Mouse (Mus musculus) monocyte, adult 5-6 weeks (primary cell): ENCODE data around the gene Hdac9. TPM values are rescaled to one million over a fixed set of nuclear protein-coding genes. Genes with fewer than 3 reads are reported as not detected.

ENCODE experiments used
- ATAC-seq: fragments of 153-309, 156-312 bp; replicated peaks from 2 replicates; pipeline ENCODE4 v1.8.0; 2017; ENCODE audit warnings: mild to moderate bottlenecking; ENCODE audit not compliant: low TSS enrichment, insufficient number of reproducible peaks, severe bottlenecking, poor library complexity, low FRiP score
- total RNA-seq: library from RNA; stranded (forward); fragments of 200-1000, 200-491, 200-594 nt; gene quantifications from 3 replicates; pipeline ENCODE4 v1.2.3, GENCODE M21; 2017

Hdac9 gene
- total RNA-seq, 1 experiment from 2014 or later = 8.8 TPM

DNA sequence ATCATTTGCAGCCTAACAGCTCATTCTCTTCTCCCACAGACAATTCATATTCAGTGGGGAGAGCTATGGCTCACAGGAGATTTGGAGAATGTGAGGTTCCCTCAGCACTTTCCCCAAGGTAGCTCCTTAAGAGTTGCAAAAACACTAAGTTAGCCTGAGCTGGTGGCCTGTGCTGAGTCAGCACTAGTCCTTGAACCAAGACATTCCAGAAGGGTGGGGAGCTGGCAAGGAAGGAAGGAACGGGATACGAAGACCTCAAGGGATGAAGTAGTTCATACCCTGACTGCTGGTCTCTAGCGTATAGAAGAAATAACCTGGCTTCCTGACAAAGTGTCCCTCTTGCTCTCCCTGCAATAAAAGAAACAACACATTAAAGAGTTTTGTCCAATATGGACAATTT lies 268.1 kb downstream of the Hdac9 start:
- no peak for ATAC-seq

DNA sequence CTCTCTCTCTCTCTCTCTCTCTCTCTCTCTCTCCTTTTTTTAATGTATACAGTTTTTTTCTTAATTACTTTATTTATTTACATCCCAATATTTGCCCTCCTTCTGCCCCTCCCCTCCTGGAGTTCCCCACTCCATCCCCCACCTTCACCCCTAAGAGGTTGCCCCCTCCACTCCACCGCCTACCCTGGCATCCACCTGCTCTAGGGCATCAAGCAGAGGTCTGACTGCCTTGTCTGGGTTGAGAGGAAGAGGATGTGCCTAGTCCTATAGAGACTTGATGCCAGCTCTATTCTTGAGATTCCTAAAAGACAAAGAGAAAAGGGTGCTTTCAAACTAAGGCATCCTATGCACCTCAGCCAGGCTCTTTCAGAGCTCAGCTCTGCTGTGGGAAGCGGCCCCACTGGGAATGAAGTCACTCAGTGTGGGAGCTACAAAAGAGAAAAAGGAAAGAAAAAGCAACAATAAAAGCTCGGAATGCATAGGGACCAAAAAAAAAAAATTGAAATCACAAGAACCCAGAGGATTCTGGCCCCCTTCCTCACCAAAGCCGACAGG lies 275.1 kb downstream of the Hdac9 start:
- ATAC-seq = no peak

DNA sequence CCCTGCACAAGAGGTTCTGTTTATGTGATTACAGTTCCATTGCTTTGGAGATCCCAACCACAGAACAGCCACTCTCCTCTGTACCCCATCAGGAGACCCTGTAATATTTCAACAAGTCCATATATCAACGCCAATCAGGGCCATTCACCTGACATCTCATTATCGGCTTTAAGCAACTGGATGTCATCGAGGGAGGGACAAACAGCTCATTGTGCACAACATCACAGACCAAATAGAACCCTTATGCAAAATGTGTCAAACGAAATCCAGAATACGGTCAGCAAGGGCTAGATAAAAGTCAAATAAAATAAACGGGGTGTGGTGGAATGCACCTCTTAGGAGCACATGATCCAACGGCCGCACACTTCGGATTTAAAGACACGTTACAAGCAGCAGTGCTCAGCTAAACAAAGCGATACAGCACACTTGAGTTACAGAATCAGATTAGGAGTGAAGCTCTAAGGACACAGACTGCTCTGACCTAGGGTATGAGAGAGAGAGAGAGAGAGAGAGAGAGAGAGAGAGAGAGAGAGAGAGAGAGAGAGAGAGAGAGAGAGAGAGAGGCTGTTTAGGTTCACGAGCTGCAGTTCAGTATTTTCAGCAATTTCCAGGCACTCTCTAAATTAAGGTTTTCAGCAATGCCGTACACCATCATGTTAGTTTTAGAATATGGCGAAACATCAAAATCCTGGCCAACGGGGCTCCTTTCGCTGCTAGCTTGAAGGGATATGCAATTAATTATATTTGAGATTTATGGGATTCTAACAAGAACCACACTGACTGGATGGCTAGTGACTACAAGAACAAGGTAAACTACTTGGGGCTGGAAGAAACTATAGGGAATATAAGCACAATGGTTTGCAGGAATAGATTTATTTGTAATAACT lies 279.4 kb downstream of the Hdac9 start:
- no peak for ATAC-seq

DNA sequence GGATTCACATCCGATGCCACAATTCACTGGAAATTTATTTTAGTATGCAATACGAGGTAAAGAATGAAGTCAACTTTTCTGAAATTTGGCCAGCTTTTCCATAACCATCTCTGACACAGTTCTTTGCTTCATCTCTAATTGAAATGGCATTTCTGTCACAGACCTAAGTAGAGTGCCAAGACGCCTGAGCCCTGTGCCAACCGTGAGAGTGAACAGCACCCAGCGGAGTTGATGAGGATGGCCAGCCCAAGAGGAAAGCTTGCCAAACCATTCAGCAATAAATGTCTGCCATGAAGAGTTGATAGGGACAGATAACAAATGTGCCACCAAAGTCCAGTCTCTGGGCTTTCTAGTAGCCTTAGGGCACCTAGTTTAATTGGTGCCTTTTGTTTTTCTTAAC lies 297.8 kb downstream of the Hdac9 start:
- no peak for ATAC-seq

DNA sequence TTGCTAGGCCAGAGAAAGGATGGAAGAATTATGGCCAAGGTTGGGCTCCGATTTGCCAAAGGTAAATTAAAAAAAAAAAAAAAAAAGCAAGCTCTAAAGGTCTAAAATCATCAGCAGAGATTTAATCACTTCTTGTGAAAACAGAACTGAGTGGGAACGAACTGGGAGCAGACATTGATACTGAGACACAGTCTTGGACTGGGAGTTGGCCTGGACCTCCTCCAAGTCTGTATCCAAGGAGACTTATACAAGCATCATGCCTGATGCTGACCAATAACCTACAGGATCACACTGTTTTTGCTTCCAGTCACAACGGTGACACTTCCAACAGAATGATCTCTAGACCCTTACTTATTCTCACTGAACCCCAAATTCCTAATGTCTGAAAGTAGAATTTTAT lies 298.6 kb downstream of the Hdac9 start:
- ATAC-seq = no peak

DNA sequence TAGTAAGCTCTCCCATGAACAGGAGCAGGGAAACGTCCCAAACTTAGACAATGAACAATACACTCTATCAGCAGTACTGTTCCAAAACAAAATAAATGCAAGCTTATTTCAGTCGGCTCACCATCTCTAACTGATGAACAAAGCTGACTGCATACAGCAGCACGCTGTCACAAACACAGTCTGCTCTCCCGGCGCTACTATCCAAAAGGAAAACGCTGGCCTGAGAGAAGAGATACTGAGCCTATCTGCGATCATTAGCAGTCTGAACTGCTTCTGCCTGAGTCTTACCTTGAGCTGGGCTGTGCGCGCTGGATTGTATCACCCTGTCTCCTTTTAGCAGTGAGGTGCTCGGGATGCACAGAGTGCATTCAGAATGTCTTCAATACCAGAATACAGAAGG lies 299.1 kb downstream of the Hdac9 start:
- no peak for ATAC-seq

DNA sequence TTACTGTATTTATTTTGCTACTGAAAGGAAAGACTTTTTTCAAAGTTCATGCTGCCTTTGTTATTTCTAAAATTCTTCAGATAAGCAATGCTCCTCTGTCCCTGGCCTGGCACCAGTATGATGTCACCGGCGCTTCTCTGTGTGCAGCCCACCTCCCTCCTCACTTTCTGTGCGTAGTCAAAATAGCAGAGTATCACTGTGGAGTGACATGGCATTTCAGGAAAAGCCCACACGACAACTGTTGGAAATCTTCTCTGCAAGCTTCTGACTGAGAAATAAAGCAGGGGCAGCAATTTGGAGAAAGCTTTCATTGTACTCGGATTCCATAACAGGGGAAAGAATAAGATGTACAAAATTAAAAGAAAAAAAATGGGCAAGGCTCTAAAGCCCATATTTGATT lies 302.1 kb downstream of the Hdac9 start:
- no peak for ATAC-seq

DNA sequence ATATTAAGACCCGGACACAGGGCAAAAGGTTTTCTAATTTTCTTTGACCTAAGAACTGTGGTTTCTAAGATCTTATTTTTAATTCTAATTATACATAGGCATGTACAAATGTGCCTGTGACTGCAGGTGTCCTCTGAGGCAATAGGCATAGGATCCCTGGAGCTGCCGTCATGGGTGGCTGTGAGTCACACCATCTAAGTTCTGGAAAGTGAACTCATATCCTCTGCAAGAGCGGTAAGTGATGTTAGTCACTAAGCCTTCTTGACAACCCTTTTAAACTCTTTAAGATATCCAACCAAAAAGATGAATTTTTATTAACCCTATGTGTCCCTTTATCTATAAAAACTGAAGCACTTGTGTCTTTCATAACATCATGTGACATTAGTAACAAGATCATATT lies 304.4 kb downstream of the Hdac9 start:
- ATAC-seq = no peak

DNA sequence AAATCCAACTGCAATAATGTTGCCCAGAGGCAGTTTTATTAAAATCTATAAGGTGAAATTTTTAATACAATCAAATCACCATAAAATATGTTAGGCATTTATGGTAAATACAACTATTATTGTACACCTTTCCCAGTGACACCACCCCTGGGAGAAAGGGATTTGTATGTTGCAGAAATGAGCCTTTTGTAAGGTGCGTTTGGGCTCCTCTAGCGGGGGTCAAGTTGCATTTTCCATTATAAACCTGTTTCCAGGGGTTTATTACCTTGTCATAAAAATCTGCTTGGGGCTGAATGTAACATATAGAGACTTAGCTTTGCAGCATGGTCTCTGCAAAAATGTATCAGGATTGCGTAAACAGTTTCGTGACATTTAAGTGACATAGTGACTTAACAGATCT lies 312.4 kb downstream of the Hdac9 start:
- ATAC-seq = no peak

DNA sequence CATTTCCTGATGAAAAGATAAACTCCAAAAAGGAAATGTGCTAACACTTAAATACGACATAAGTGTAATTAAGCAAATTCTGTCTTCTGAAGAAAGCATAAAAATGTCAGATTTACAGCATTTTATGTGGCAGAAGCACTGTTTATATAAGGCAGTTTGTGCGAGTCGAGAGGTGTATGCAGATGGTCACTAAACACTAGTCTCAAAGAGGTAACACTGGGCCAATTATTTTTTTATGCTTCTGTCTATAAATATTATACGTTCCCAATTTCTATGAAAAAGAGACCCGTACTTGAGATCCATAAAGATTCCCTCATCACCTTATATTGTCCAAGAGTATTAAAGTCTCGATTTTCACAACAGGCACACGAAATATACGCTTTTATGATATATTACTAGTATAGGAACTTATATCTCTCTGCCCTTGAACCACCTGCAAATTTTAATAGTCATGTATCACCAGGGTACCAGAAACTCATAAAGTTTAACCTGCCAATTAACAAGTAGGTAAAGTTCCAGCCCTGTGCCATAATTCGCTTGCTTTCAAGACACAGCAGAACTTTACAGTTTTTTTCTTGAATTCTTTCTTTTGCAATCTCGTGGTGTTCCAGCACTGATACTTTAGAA lies 322.6 kb downstream of the Hdac9 start:
- ATAC-seq = no peak

DNA sequence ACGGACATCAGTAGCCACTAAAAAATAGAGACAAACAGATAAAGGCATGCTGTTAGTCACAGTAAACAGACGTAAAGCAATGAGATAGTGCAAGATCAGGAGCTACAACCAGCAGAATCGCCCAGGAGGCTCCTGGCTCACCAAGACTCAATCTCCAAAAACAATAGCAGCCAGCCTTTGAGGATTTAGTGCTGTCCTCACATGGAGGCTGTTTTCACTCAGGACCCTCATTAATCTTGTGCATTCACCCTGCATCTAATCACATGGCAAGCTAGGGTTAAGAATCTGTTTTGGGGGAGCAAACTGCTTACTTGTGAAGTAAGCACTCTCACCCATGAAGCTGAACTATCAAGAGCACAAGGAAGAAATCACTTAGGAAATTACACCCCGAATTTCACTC lies 329.7 kb downstream of the Hdac9 start:
- no peak for ATAC-seq

DNA sequence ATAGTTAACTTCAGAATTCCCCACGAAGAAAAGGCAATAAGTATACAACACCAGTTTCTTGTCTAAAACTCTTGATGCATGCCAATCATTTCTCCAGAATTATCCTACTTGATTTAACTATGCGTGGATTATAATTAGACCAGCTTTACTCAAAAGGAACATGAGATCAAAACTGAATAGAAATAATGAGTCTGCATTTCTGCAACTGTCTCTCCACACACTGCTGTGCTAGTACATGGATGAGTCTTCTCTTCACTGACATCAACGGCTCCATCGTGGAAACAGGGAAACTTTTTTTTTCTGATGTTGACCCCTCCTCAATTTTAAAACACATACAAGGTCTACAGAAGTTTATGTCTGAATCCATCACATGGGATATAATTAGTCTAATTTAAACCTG lies 334.4 kb downstream of the Hdac9 start:
- ATAC-seq = no peak

DNA sequence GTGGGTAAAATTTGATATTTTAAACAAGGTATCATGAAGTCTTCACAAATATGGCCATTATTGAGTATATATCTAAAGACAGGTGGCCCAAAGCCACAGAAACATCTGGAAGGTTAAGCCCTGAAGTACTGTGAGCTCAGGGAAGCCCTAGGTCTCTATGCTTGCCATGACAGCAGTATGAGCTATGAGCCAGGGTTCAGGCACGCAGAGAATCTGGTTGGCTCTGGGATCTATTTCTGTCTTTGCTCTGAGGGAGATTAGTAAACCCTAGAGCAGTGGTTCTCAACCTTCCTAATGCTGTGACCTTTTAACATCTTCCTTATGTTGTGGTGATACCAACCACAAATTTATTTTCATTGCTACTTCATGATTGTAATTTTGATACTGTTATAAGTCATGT lies 337.7 kb downstream of the Hdac9 start:
- no peak for ATAC-seq

DNA sequence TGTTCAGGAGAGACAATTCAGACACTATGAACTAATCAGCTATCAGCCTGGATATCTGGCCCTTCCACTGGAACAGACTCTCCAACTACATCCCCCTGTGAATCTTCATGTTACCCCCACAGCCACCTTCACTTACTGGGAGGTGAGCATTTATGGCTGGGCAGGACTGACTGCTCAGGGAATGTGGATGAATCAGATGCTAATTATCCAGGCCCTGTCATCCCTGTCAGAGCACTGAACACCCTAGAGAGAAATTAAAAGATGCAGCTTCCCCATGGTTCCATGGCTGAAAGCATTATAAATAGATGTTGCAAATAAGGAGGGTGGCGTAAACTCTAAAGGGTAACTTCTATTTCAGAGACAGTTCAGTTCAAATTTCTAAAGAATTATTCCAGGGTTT lies 345.8 kb downstream of the Hdac9 start:
- ATAC-seq = no peak

DNA sequence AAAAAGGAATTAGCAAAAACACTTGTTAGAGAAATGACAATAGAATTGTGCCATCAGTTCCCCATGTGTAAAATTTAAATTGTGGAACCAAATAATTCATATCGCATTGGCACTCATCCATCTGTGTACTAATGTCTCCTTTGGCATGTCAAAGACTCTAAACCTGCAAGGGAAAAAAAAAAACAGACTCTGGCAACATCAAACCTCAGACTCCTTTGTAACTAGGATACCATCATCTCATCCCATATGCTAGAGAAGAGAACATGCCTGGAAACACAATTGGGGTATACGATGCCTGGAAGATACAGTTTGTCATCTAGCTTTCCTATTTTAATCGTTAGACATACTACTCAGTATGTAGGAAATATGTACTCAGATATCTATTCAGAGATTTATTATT lies 347.4 kb downstream of the Hdac9 start:
- ATAC-seq = no peak

DNA sequence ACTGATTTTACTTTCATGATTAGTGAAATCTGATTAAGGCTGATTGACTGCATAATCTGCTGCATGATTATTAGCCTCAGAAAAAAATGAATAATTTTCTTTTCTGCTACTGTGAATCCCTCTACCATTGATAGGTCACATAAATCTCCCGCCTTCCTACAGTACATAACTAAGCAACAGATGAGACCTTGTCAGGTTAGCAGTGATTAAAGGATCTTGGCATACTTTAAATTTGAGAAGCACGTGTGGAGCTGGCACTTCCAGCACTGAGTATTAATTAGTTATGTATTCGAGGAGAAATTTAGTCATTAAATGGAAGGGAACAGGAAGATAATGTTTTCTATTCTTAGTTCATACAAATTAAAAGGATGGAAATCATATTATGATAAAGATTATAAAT lies 347.8 kb downstream of the Hdac9 start:
- ATAC-seq = no peak

DNA sequence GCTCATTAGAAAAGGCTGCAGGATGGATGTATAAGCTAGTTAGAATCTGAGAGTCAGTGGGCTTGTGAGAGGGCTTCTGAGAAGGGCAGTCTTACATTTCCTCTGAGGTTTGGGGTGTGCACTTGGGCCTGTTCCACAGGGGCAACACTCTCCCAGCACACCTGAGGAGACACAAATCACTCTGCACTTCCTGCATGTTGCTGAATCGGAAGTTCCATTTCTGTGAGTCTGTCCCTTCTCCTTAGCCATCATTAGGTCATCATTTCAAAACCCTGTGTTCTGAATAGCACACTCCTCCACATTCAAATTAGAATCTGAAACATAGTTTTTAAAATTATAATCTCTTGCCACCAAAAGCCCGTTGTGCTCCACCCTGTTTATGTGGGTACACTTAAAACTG lies 354.6 kb downstream of the Hdac9 start:
- no peak for ATAC-seq

DNA sequence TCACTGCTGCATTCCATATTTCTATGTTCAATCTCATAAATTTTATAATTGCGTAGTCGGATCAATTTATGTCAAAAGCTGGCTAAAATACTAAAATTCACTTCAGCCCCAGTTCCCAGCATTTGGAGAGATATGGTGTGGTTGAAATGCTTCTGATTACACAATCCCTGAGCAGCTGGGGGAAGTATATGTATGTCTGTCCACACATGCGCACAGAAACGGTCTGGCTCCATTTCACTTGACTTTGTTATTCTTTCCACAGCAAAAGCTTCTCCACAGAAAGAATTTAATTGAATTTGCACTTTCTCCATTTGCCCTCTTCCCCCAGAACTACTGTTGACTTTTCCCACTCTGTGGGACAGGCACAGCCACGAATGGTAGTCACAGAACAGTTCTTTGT lies 357.9 kb downstream of the Hdac9 start:
- no peak for ATAC-seq

DNA sequence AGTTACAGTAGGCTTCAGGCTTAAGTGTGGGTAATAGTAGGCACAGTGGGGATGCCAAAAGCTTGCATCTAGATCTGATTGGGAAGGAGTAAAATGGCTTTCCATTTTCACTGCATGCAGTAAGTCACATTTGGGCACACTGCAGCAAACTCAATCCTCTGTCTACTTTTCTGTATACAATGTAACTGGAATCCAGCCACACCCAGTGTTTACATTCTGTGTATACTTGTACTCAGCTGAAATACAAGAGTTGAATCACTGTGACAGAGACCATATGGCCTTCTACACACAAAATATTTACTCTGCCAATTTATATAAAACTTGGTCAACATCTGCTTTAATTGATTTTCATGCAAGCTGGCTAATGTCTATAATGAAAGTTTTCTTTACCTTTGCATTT lies 362.1 kb downstream of the Hdac9 start:
- ATAC-seq = no peak

DNA sequence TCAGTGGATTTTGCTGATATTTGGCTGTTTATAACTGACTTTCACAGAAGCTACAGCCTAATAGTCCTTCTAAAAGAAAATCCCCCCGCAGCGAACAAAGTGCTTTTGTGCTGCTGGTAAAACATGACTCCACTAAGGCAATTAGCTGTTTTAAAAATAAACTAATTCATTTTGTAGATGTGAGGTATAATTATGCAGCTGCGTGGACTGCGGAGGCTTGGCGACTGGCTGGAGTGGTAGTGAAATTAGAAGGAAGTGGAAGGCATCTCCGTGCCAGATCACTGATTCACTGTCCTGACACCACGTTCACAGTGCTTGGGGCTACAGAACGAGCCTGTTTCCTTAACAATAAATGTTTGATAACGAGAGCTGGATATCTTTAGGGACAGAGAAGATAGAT lies 366.6 kb downstream of the Hdac9 start:
- no peak for ATAC-seq
